24 mouse cellular contexts compared by ENCODE assay signal in the genomic region with DNA sequence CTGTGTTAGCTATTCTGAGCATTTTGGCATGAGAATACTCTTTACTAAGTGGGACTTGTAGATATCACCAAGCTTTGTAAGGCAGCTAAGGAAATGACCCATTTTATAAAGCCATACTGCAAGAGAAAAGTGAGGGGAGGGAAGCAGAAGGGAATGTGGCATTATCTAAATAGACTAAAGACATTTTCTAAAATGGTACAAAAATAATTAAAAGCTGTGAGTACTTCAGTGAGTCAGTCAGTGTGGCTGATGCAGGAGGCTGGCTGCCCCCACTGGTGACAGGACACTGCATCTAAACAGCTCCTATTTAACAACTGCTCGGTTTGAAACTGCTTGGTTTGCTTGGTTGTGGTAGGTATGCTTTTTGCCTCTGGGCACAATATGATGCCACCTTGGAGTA. TPM values are rescaled to one million over a fixed set of nuclear protein-coding genes. Genes with fewer than 3 reads are reported as not detected.
A peak's percentile ranks its signal among the peaks of the same experiment; 100 is the strongest.
DNase-seq lines count a peak whose midpoint lies in the region; ATAC-seq and TF ChIP-seq lines count a peak whose summit lies in the region.
"Had no signal": no experiment of that assay in that cellular context is flagged by ENCODE, and none has a peak within 500 bp of the region (broad histone marks: within the 10 kb centered on the region; RNA-seq: fewer than 3 reads in every experiment).

No protein-coding gene starts in this region.

- H3K4me2 ChIP-seq in intestine, embryonic 16.5 days (ENCODE audit: low read depth, low read length), result no peak overlapping the region
- H3K4me2 ChIP-seq: embryonic facial prominence, embryonic 12.5 days; heart, embryonic 12.5 days; intestine, embryonic 15.5 days; midbrain, embryonic 15.5 days; neural tube, embryonic 12.5 days had no signal

- peak; percentile 60 for DNase-seq in frontal cortex, adult 2 months (ENCODE audit: extremely low spot score in 1 of 2, low spot score in 1 of 2)
- DNase-seq in frontal cortex, postnatal 14 days (ENCODE audit: low spot score in 2 of 2), result no peak
- no peak for DNase-seq in left cerebral cortex, adult 2 months (ENCODE audit: extremely low spot score in 1 of 2, low spot score in 2 of 2)
- no peak for DNase-seq in left cerebral cortex, postnatal 36 days (ENCODE audit: low spot score in 2 of 2)
- peak; percentile 35 to 54 for DNase-seq in right cerebral cortex, postnatal 36 days (ENCODE audit: low spot score in 2 of 2)
- DNase-seq: adrenal gland, postnatal 25 days; cerebellum, adult 11 months; cerebellum, postnatal 14 days; forebrain, postnatal 0 days; gastrocnemius, postnatal 10 days; heart, adult 18-20 months; heart, postnatal 10 days; kidney, adult 9 months; kidney, postnatal 25 days; lung, postnatal 4 days had no signal

- H3K27me3 ChIP-seq in intestine, embryonic 16.5 days (replicated peaks; ENCODE audit: control insufficient read depth, insufficient read depth, low read length), result no peaks in the 10 kb centered on the region
- H3K27me3 ChIP-seq: embryonic facial prominence, embryonic 12.5 days; heart, embryonic 12.5 days; intestine, embryonic 15.5 days; midbrain, embryonic 15.5 days; neural tube, embryonic 12.5 days had no signal

- WGBS in intestine, embryonic 16.5 days, result 91% methylated on average over 1 of the region's 1 CpGs

- H3K27ac ChIP-seq in left cerebral cortex, adult 2 months, result peak overlapping the region; percentile 84
- H3K27ac ChIP-seq in cortical plate, adult 2 months (ENCODE audit: insufficient read depth, low read length), result peak overlapping the region; percentile 72
- no peak overlapping the region for H3K27ac ChIP-seq in intestine, embryonic 16.5 days (ENCODE audit: low read length)
- H3K27ac ChIP-seq: embryonic facial prominence, embryonic 12.5 days; intestine, embryonic 15.5 days; midbrain, embryonic 15.5 days; neural tube, embryonic 12.5 days had no signal

- intact Hi-C loops in left cerebral cortex, adult 2 months (cut with DNase I), result loop anchor here (2.0 kb wide), 1 partner anchor 58 kb away; no protein-coding TSS in a partner anchor
- intact Hi-C loops in left cerebral cortex, postnatal 36 days (cut with DNase I), result loop anchor here (1.0 kb wide), 1 partner anchor 22 kb away; no protein-coding TSS in a partner anchor

- no peak overlapping the region for H3K9ac ChIP-seq in intestine, embryonic 16.5 days (ENCODE audit: low read depth, low read length)
- H3K9ac ChIP-seq: embryonic facial prominence, embryonic 12.5 days; forebrain, postnatal 0 days; heart, embryonic 12.5 days; intestine, embryonic 15.5 days; midbrain, embryonic 15.5 days; neural tube, embryonic 12.5 days had no signal

- H3K36me3 ChIP-seq in intestine, embryonic 16.5 days (ENCODE audit: control insufficient read depth, insufficient read depth, low read length), result no peaks in the 10 kb centered on the region
- H3K36me3 ChIP-seq: embryonic facial prominence, embryonic 12.5 days; heart, embryonic 12.5 days; hindbrain, embryonic 10.5 days; intestine, embryonic 15.5 days; midbrain, embryonic 15.5 days; neural tube, embryonic 12.5 days had no signal

- no peak overlapping the region for H3K4me3 ChIP-seq in left cerebral cortex, adult 2 months
- no peak overlapping the region for H3K4me3 ChIP-seq in cortical plate, adult 2 months (ENCODE audit: insufficient read depth, low read length)
- no peak overlapping the region for H3K4me3 ChIP-seq in intestine, embryonic 16.5 days (ENCODE audit: low read length)
- H3K4me3 ChIP-seq: embryonic facial prominence, embryonic 12.5 days; heart, embryonic 12.5 days; hindbrain, embryonic 10.5 days; intestine, embryonic 15.5 days; midbrain, embryonic 15.5 days; neural tube, embryonic 12.5 days had no signal

- TF ChIP-seq POLR2A in cortical plate, adult 2 months (IDR thresholded peaks at IDR 0.05; ENCODE audit: extremely low read depth, insufficient read depth, low read length), result no peak

- peaks cover 16% of the 10 kb centered on the region for H3K4me1 ChIP-seq in cortical plate, adult 2 months (ENCODE audit: control insufficient read depth, insufficient read depth, low read length)
- H3K4me1 ChIP-seq in intestine, embryonic 16.5 days (ENCODE audit: control insufficient read depth, insufficient read depth, low read length), result peaks cover 21% of the 10 kb centered on the region
- H3K4me1 ChIP-seq: midbrain, embryonic 15.5 days had no signal

- no peak for TF ChIP-seq CTCF in left cerebral cortex, adult 2 months (IDR thresholded peaks at IDR 0.05)
- no peak for TF ChIP-seq CTCF in cortical plate, adult 2 months (IDR thresholded peaks at IDR 0.05; ENCODE audit: extremely low read depth, insufficient read depth, low read length)

- H3K9me3 ChIP-seq in intestine, embryonic 16.5 days (ENCODE audit: control insufficient read depth, low read length), result no peaks in the 10 kb centered on the region
- H3K9me3 ChIP-seq: embryonic facial prominence, embryonic 12.5 days; heart, embryonic 12.5 days; hindbrain, embryonic 10.5 days; intestine, embryonic 15.5 days; midbrain, embryonic 15.5 days; neural tube, embryonic 12.5 days had no signal

- no peak for ATAC-seq in intestine, embryonic 16.5 days
- ATAC-seq: CD4-positive, CD25-positive, alpha-beta regulatory T cell, adult 4 months; forebrain, postnatal 0 days; intestine, embryonic 15.5 days; midbrain, embryonic 15.5 days had no signal

RNA-seq across cellular contexts. Expression of gene Rasl11b, which starts 59.9 kb away (rescaled TPM):
- polyA plus RNA-seq in frontal cortex, adult 2 months (2012; rRNA removed), result 191 and 225 TPM in 2 replicates
- total RNA-seq in left cerebral cortex, adult 2 months (2021), result 100 to 1,000 TPM in 1 of 2 experiments, 10 to 100 TPM in 1; 72.5 to 103 TPM
- total RNA-seq in left cerebral cortex, postnatal 36 days (2021), result 100 to 1,000 TPM in 1 of 2 experiments, 10 to 100 TPM in 1; 80.7 to 123 TPM
- polyA plus RNA-seq in cortical plate, adult 2 months (2012; rRNA removed), result 119 and 124 TPM in 2 replicates
- polyA plus RNA-seq in intestine, embryonic 16.5 days (2015; fragmentation: Nextera tagmentation; extraction: Ambion mirVana), result 31.5 and 37.6 TPM in 2 replicates

Comparison
In these comparisons a context has a peak if more than half of its experiments do, and no peak if none do; other contexts are left out.
1. DNase-seq: peak in frontal cortex, adult 2 months (2 of 2) and right cerebral cortex, postnatal 36 days (2 of 2); none in frontal cortex, postnatal 14 days (0 of 2), left cerebral cortex, adult 2 months (0 of 2) and left cerebral cortex, postnatal 36 days (0 of 2).